Mouse (Mus musculus): Measurements from ENCODE around the gene Cd109. TPM values are rescaled to one million over a fixed set of nuclear protein-coding genes. Genes with fewer than 3 reads are reported as not detected.
A peak's percentile ranks its signal among the peaks of the same experiment; 100 is the strongest.

Cd109 gene
- polyA plus RNA-seq, 1 experiment from 2014 or later = 2.1 TPM

- no peak overlapping the region for H3K27ac ChIP-seq (ENCODE audit: low read depth, low read length)
- no peaks in the 10 kb centered on the region for H3K36me3 ChIP-seq (ENCODE audit: control insufficient read depth, insufficient read depth)
- ATAC-seq = no peak
- H3K9me3 ChIP-seq (ENCODE audit: control insufficient read depth) = no peaks in the 10 kb centered on the region
- H3K4me3 ChIP-seq (ENCODE audit: low read depth, low read length) = no peak overlapping the region
- H3K9ac ChIP-seq (ENCODE audit: low read depth, low read length) = no peak overlapping the region
- no peaks in the 10 kb centered on the region for H3K27me3 ChIP-seq (replicated peaks; ENCODE audit: control insufficient read depth, insufficient read depth, low read length)
- 71% methylated on average over 5 of the region's 5 CpGs for WGBS
- H3K4me1 ChIP-seq (replicated peaks; ENCODE audit: control insufficient read depth, insufficient read depth, low read length) = no peaks in the 10 kb centered on the region
- TF ChIP-seq CTCF (IDR thresholded peaks at IDR 0.05; ENCODE audit: low read depth) = no peak
- no peak overlapping the region for H3K4me2 ChIP-seq (replicated peaks; ENCODE audit: low read depth)
These were observed 42.2 kb downstream of the Cd109 start for GRCm38 (mm10) chr9:78657564-78657963.

GRCm38 (mm10) chr9:78671446-78671985 is 56.2 kb downstream of the Cd109 start:
- Histone ChIP-seq H3K4me1 (replicated peaks; ENCODE audit: control insufficient read depth, insufficient read depth, low read length) (no peaks in the 10 kb centered on the region), H3K27ac (ENCODE audit: low read depth, low read length) (no peak overlapping the region), H3K4me3 (ENCODE audit: low read depth, low read length) (no peak overlapping the region), H3K9me3 (ENCODE audit: control insufficient read depth) (no peaks in the 10 kb centered on the region), H3K4me2 (replicated peaks; ENCODE audit: low read depth) (no peak overlapping the region), H3K27me3 (replicated peaks; ENCODE audit: control insufficient read depth, insufficient read depth, low read length) (no peaks in the 10 kb centered on the region), H3K9ac (ENCODE audit: low read depth, low read length) (no peak overlapping the region), H3K36me3 (ENCODE audit: control insufficient read depth, insufficient read depth) (no peaks in the 10 kb centered on the region)
- TF ChIP-seq CTCF (IDR thresholded peaks at IDR 0.05; ENCODE audit: low read depth) = no peak
- WGBS = 84% methylated on average over 13 of the region's 13 CpGs
- ATAC-seq = no peak

GRCm38 (mm10) chr9:78700691-78701090 is 85.3 kb downstream of the Cd109 start:
- no peaks in the 10 kb centered on the region for H3K27me3 ChIP-seq (replicated peaks; ENCODE audit: control insufficient read depth, insufficient read depth, low read length)
- H3K9ac ChIP-seq (ENCODE audit: low read depth, low read length) = no peak overlapping the region
- WGBS = 6% methylated on average over 1 of the region's 1 CpGs
- no peaks in the 10 kb centered on the region for H3K9me3 ChIP-seq (ENCODE audit: control insufficient read depth)
- H3K4me1 ChIP-seq (replicated peaks; ENCODE audit: control insufficient read depth, insufficient read depth, low read length) = no peaks in the 10 kb centered on the region
- H3K36me3 ChIP-seq (ENCODE audit: control insufficient read depth, insufficient read depth) = no peaks in the 10 kb centered on the region
- H3K4me3 ChIP-seq (ENCODE audit: low read depth, low read length) = no peak overlapping the region
- no peak for ATAC-seq
- H3K27ac ChIP-seq (ENCODE audit: low read depth, low read length) = no peak overlapping the region
- TF ChIP-seq CTCF (IDR thresholded peaks at IDR 0.05; ENCODE audit: low read depth) = peak; percentile 80
- no peak overlapping the region for H3K4me2 ChIP-seq (replicated peaks; ENCODE audit: low read depth)

GRCm38 (mm10) chr9:78702509-78703239 is 87.3 kb downstream of the Cd109 start:
- Histone ChIP-seq H3K4me3 (ENCODE audit: low read depth, low read length) (no peak overlapping the region), H3K27ac (ENCODE audit: low read depth, low read length) (no peak overlapping the region), H3K27me3 (replicated peaks; ENCODE audit: control insufficient read depth, insufficient read depth, low read length) (no peaks in the 10 kb centered on the region), H3K9me3 (ENCODE audit: control insufficient read depth) (no peaks in the 10 kb centered on the region), H3K4me1 (replicated peaks; ENCODE audit: control insufficient read depth, insufficient read depth, low read length) (no peaks in the 10 kb centered on the region), H3K9ac (ENCODE audit: low read depth, low read length) (no peak overlapping the region), H3K4me2 (replicated peaks; ENCODE audit: low read depth) (no peak overlapping the region), H3K36me3 (ENCODE audit: control insufficient read depth, insufficient read depth) (no peaks in the 10 kb centered on the region; the same call in 1 of the 2 replicates)
- no peak for ATAC-seq
- 59% methylated on average over 12 of the region's 12 CpGs for WGBS
- no peak for TF ChIP-seq CTCF (IDR thresholded peaks at IDR 0.05; ENCODE audit: low read depth)

GRCm38 (mm10) chr9:78720888-78721798 is 105.8 kb downstream of the Cd109 start:
- no peak overlapping the region for H3K4me3 ChIP-seq (ENCODE audit: low read depth, low read length)
- no peak for ATAC-seq
- 62% methylated on average over 6 of the region's 6 CpGs for WGBS

GRCm38 (mm10) chr9:78731931-78732330 is 116.6 kb downstream of the Cd109 start:
- no peaks in the 10 kb centered on the region for H3K4me1 ChIP-seq (replicated peaks; ENCODE audit: control insufficient read depth, insufficient read depth, low read length)
- H3K27ac ChIP-seq (ENCODE audit: low read depth, low read length) = no peak overlapping the region
- no peaks in the 10 kb centered on the region for H3K9me3 ChIP-seq (ENCODE audit: control insufficient read depth)
- no peak overlapping the region for H3K4me2 ChIP-seq (replicated peaks; ENCODE audit: low read depth)
- no peaks in the 10 kb centered on the region for H3K36me3 ChIP-seq (ENCODE audit: control insufficient read depth, insufficient read depth)
- no peak overlapping the region for H3K4me3 ChIP-seq (ENCODE audit: low read depth, low read length)
- no peak for ATAC-seq
- H3K9ac ChIP-seq (ENCODE audit: low read depth, low read length) = no peak overlapping the region
- no peak for TF ChIP-seq CTCF (IDR thresholded peaks at IDR 0.05; ENCODE audit: low read depth)
- H3K27me3 ChIP-seq (replicated peaks; ENCODE audit: control insufficient read depth, insufficient read depth, low read length) = no peaks in the 10 kb centered on the region
- WGBS = 80% methylated on average over 6 of the region's 6 CpGs

More at GRCm38 (mm10) chr9:78720888-78721798, 105.8 kb downstream of the Cd109 start:
- peak; percentile 59 for TF ChIP-seq CTCF (IDR thresholded peaks at IDR 0.05; ENCODE audit: low read depth)
- Histone ChIP-seq H3K36me3 (ENCODE audit: control insufficient read depth, insufficient read depth) (no peaks in the 10 kb centered on the region), H3K9me3 (ENCODE audit: control insufficient read depth) (no peaks in the 10 kb centered on the region), H3K27me3 (replicated peaks; ENCODE audit: control insufficient read depth, insufficient read depth, low read length) (no peaks in the 10 kb centered on the region), H3K27ac (ENCODE audit: low read depth, low read length) (no peak overlapping the region), H3K9ac (ENCODE audit: low read depth, low read length) (no peak overlapping the region), H3K4me2 (replicated peaks; ENCODE audit: low read depth) (no peak overlapping the region), H3K4me1 (replicated peaks; ENCODE audit: control insufficient read depth, insufficient read depth, low read length) (no peaks in the 10 kb centered on the region)
